Mouse (Mus musculus): Measurements from ENCODE around the gene Vmn1r232. TPM values are rescaled to one million over a fixed set of nuclear protein-coding genes. Genes with fewer than 3 reads are reported as not detected.

Vmn1r232 gene
- polyA plus RNA-seq, 1 experiment from 2014 or later, result not detected

Other genes with a start within 250 kb of the Vmn1r232 start
- not detected in 2 replicates for gene Vmn1r226, start 236.9 kb downstream of the Vmn1r232 start, polyA plus RNA-seq (2015; fragmentation: Nextera tagmentation; extraction: Ambion mirVana)
- gene Vmn1r227, start 189.9 kb downstream of the Vmn1r232 start, polyA plus RNA-seq (2015; fragmentation: Nextera tagmentation; extraction: Ambion mirVana), result not detected in 2 replicates
- gene Vmn1r228, start 133.6 kb downstream of the Vmn1r232 start, polyA plus RNA-seq (2015; fragmentation: Nextera tagmentation; extraction: Ambion mirVana), result not detected in 2 replicates
- not detected in 2 replicates for gene Vmn1r229, start 108.2 kb downstream of the Vmn1r232 start, polyA plus RNA-seq (2015; fragmentation: Nextera tagmentation; extraction: Ambion mirVana)
- not detected in 2 replicates for gene Vmn1r230, start 79.3 kb downstream of the Vmn1r232 start, polyA plus RNA-seq (2015; fragmentation: Nextera tagmentation; extraction: Ambion mirVana)
- gene Vmn1r231, start 14.6 kb downstream of the Vmn1r232 start, polyA plus RNA-seq (2015; fragmentation: Nextera tagmentation; extraction: Ambion mirVana), result not detected in 2 replicates
- gene Ppp2r1a, start 25.6 kb upstream of the Vmn1r232 start, polyA plus RNA-seq (2015; fragmentation: Nextera tagmentation; extraction: Ambion mirVana), result 855 and 880 TPM in 2 replicates
- not detected in 2 replicates for gene Vmn1r233, start 76.8 kb upstream of the Vmn1r232 start, polyA plus RNA-seq (2015; fragmentation: Nextera tagmentation; extraction: Ambion mirVana)
- gene Zfp160, start 89.2 kb upstream of the Vmn1r232 start, polyA plus RNA-seq (2015; fragmentation: Nextera tagmentation; extraction: Ambion mirVana), result 13.7 and 15.4 TPM in 2 replicates